Mouse (Mus musculus): ENCODE measurements around the gene Vdr. TPM values are rescaled to one million over a fixed set of nuclear protein-coding genes. Genes with fewer than 3 reads are reported as not detected.

Vdr gene
- total and polyA plus RNA-seq, 2 experiments from 2014 or later = 0.12 to 0.27 TPM

DNA sequence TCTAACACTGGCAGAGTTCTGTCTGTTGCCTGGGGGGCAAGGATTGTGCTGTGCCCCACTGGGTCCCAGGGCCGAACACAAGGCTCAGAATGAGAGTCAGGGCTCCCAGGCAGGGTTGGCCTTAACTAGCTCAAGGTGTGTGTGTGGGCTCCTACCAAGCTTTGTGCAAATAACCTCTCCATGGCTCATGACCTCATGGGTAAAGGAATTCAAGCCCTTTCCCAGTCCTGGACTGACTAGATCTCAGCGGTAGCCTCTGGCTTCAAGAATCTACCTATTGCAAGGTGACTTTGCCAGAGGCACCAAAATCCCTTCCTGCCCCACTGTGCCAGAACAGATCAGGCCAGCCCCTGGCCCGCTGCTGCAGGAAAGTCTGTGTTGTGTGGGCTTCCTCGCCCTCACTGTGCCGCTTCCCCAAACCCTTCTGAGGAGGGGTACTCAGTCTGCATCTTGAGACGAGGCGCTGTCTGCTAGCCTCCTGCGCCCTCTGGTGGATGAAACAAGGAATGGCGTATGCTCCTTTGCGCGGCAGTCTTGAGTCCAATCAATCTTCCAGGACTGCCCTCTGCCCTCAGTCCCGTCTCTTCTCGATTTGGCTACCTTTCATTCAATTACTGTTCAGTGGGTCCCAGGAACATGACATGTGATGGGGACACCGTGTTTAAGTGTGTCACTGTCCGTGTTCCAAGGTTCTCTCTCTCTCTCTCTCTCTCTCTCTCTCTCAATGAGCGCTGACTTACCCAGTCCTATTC, 41.9 kb upstream of the Vdr start:
- Histone ChIP-seq H3K4me2 (ENCODE audit: low read depth, low read length, poor library complexity, severe bottlenecking) (peak overlapping the region; percentile 18; the same call in 1 of the 2 replicates), H3K4me1 (ENCODE audit: insufficient read depth, low read length) (no peaks in the 10 kb centered on the region), H3K27me3 (ENCODE audit: insufficient read depth, low read length) (no peaks in the 10 kb centered on the region), H3K36me3 (ENCODE audit: insufficient read depth, low read length) (no peaks in the 10 kb centered on the region), H3K4me3 (ENCODE audit: low read depth, low read length) (no peak overlapping the region), H3K9me3 (ENCODE audit: low read length) (no peaks in the 10 kb centered on the region), H3K9ac (replicated peaks; ENCODE audit: low read length, poor library complexity, severe bottlenecking) (no peak overlapping the region), H3K27ac (ENCODE audit: low read depth, low read length) (no peak overlapping the region)
- peak; percentile 82 for DNase-seq (ENCODE audit: low spot score)
- no peak for ATAC-seq (ENCODE audit: low FRiP score)
- 13% methylated on average over 16 of the region's 16 CpGs for WGBS
- peak; percentile 99 for TF ChIP-seq CTCF (IDR thresholded peaks at IDR 0.05)

DNA sequence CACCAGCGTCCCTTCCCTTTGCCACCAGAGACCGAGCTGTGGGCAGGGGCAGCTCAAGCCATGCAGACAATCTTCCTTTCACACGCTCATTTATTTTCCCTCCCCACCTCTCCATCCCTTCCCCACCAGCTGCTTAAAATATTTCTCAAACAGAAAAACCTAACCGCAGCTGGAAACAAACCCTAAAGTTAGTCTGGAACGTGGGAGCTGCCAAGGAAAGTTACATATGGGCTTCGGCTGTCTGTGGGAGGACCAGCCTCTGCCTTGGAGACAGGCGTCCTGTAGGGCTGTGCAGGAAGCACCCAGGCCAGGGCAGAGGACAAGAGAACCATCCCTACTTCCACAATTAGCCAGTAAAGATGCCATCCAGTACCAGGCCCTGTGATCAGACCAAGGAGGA, 39.8 kb upstream of the Vdr start:
- DNase-seq (ENCODE audit: low spot score) (no peak), ATAC-seq (ENCODE audit: low FRiP score) (no peak)
- Histone ChIP-seq H3K4me3 (ENCODE audit: low read depth, low read length) (no peak overlapping the region), H3K9me3 (ENCODE audit: low read length) (no peaks in the 10 kb centered on the region), H3K27me3 (ENCODE audit: insufficient read depth, low read length) (no peaks in the 10 kb centered on the region), H3K4me2 (ENCODE audit: low read depth, low read length, poor library complexity, severe bottlenecking) (no peak overlapping the region), H3K36me3 (ENCODE audit: insufficient read depth, low read length) (no peaks in the 10 kb centered on the region), H3K4me1 (ENCODE audit: insufficient read depth, low read length) (no peaks in the 10 kb centered on the region), H3K9ac (replicated peaks; ENCODE audit: low read length, poor library complexity, severe bottlenecking) (no peak overlapping the region), H3K27ac (ENCODE audit: low read depth, low read length) (no peak overlapping the region)
- 76% methylated on average over 7 of the region's 7 CpGs for WGBS
- no peak for TF ChIP-seq CTCF (IDR thresholded peaks at IDR 0.05)

DNA sequence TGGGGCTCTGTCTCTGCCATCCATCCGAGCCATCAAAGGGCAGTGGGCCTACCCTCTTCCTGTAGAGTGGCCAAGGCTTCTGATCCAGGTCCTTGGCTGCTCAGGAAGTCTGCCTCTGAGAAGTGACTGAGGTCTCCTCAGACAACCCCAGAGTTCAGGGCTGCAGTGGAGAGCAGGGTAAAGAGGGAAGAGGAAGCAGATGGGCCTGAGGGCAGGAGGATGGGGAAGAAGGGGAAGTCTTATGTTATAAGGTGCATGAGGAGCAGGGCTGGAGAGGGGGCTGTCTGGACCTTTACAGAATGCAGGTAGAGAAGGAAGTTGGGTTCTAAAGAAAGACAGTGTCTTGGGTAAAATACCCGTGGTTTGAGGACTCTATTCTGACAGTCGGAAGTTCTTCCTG, 39.3 kb upstream of the Vdr start:
- DNase-seq (ENCODE audit: low spot score) = no peak
- H3K4me3 ChIP-seq (ENCODE audit: low read depth, low read length) = no peak overlapping the region
- H3K9ac ChIP-seq (replicated peaks; ENCODE audit: low read length, poor library complexity, severe bottlenecking) = no peak overlapping the region
- H3K27me3 ChIP-seq (ENCODE audit: insufficient read depth, low read length) = no peaks in the 10 kb centered on the region
- no peak for ATAC-seq (ENCODE audit: low FRiP score)
- 65% methylated on average over 3 of the region's 3 CpGs for WGBS
- H3K27ac ChIP-seq (ENCODE audit: low read depth, low read length) = no peak overlapping the region
- no peaks in the 10 kb centered on the region for H3K9me3 ChIP-seq (ENCODE audit: low read length)
- no peak for TF ChIP-seq CTCF (IDR thresholded peaks at IDR 0.05)
- H3K36me3 ChIP-seq (ENCODE audit: insufficient read depth, low read length) = no peaks in the 10 kb centered on the region
- H3K4me2 ChIP-seq (ENCODE audit: low read depth, low read length, poor library complexity, severe bottlenecking) = no peak overlapping the region
- no peaks in the 10 kb centered on the region for H3K4me1 ChIP-seq (ENCODE audit: insufficient read depth, low read length)

DNA sequence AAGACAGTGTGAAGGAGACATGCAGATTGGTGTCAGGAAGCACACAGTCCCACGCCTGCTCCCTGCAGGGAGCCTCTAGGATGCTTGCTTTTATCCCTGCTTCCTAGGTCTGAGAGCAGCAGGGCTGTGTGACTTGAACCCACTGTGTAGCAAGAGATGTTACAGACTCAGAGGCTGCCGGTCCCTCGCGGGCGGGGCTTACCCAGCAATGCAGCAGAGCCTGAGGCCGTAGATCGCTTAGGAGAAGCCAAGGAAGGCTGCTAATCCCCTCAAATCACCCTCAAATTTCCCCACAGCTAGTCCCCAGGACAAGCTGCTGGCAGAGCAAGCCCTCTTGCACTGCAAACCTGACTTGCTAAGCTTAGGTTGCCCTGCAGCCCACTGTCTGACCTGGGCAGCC, 38.3 kb upstream of the Vdr start:
- H3K4me3 ChIP-seq (ENCODE audit: low read depth, low read length) = no peak overlapping the region
- H3K27me3 ChIP-seq (ENCODE audit: insufficient read depth, low read length) = no peaks in the 10 kb centered on the region
- no peak for TF ChIP-seq CTCF (IDR thresholded peaks at IDR 0.05)
- H3K36me3 ChIP-seq (ENCODE audit: insufficient read depth, low read length) = no peaks in the 10 kb centered on the region
- no peak for DNase-seq (ENCODE audit: low spot score)
- no peak overlapping the region for H3K27ac ChIP-seq (ENCODE audit: low read depth, low read length)
- no peak overlapping the region for H3K4me2 ChIP-seq (ENCODE audit: low read depth, low read length, poor library complexity, severe bottlenecking)
- no peak for ATAC-seq (ENCODE audit: low FRiP score)
- no peaks in the 10 kb centered on the region for H3K9me3 ChIP-seq (ENCODE audit: low read length)
- 22% methylated on average over 7 of the region's 7 CpGs for WGBS
- no peak overlapping the region for H3K9ac ChIP-seq (replicated peaks; ENCODE audit: low read length, poor library complexity, severe bottlenecking)
- H3K4me1 ChIP-seq (ENCODE audit: insufficient read depth, low read length) = no peaks in the 10 kb centered on the region

DNA sequence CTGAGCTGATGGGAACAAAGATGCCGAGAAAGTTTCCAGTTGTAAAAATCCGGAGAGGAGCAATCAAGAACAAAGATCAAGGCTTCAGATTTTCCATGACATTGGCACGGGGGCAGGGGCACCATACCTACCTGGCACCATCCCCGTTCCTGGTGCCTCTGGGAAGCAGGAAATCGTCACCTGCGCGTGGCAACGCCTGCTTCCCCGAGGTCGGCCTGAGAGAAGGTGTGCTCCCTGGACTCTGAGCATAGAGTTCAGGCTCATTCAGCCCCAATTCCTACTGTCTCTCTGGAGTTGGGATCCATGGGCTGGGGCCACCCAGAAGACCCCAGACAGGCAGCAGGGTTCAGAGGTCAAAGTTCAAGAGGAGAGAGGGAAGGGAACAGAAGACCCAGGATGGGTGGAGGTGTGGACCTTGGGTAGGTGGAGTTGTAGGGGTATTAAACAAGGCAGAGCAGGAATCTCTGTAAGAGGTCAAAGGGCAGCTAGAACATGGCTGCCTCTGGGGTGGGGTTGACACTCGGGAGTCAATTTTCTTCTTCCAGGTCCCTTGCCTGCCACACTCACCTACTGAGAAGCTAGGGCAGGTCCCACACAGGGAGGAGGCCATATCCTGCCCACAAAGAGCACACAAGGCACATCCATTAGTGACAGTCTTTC, 35.4 kb upstream of the Vdr start:
- no peak overlapping the region for H3K4me2 ChIP-seq (ENCODE audit: low read depth, low read length, poor library complexity, severe bottlenecking)
- 80% methylated on average over 11 of the region's 11 CpGs for WGBS
- no peaks in the 10 kb centered on the region for H3K27me3 ChIP-seq (ENCODE audit: insufficient read depth, low read length)
- no peak for TF ChIP-seq CTCF (IDR thresholded peaks at IDR 0.05)
- no peak overlapping the region for H3K4me3 ChIP-seq (ENCODE audit: low read depth, low read length)
- no peak for DNase-seq (ENCODE audit: low spot score)
- H3K4me1 ChIP-seq (ENCODE audit: insufficient read depth, low read length) = no peaks in the 10 kb centered on the region
- H3K9me3 ChIP-seq (ENCODE audit: low read length) = no peaks in the 10 kb centered on the region
- ATAC-seq (ENCODE audit: low FRiP score) = no peak
- no peaks in the 10 kb centered on the region for H3K36me3 ChIP-seq (ENCODE audit: insufficient read depth, low read length)
- H3K27ac ChIP-seq (ENCODE audit: low read depth, low read length) = no peak overlapping the region
- H3K9ac ChIP-seq (replicated peaks; ENCODE audit: low read length, poor library complexity, severe bottlenecking) = no peak overlapping the region

DNA sequence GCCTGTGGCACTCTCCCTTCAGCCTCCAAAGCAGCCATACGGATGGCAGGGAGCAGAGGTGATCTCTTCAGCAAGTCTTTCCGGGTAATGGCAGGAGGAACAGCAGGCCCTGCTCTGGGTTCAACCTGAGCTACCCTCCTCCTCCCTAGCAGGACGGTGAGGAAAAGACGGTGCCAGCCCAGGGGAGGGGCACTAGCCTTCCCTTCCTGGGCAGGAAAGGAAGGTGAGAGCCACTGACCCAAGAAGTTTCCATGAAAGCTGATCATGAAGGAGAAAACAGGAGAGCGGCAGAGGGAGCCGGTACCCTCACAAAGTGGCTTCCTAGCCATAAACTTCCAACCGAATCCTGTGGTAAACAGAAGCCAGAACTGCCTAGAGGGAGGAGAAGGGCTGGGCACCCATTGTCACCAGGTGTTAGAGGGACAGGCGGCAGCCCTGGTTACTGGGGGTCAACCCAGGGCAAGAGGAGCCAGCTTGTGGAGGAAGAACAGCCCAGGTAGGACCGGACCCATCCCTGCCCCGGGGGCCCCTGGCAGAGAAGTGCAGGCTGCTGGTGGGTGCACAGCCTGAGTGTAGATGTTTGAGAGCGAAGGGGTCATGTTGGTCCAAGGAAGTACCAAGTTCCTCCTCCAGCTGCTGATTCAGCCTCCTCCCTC, 34.6 kb upstream of the Vdr start:
- no peaks in the 10 kb centered on the region for H3K27me3 ChIP-seq (ENCODE audit: insufficient read depth, low read length)
- H3K27ac ChIP-seq (ENCODE audit: low read depth, low read length) = no peak overlapping the region
- no peaks in the 10 kb centered on the region for H3K36me3 ChIP-seq (ENCODE audit: insufficient read depth, low read length)
- no peak overlapping the region for H3K9ac ChIP-seq (replicated peaks; ENCODE audit: low read length, poor library complexity, severe bottlenecking)
- no peak for TF ChIP-seq CTCF (IDR thresholded peaks at IDR 0.05)
- WGBS = 87% methylated on average over 11 of the region's 11 CpGs
- no peak overlapping the region for H3K4me3 ChIP-seq (ENCODE audit: low read depth, low read length)
- no peaks in the 10 kb centered on the region for H3K9me3 ChIP-seq (ENCODE audit: low read length)
- no peaks in the 10 kb centered on the region for H3K4me1 ChIP-seq (ENCODE audit: insufficient read depth, low read length)
- H3K4me2 ChIP-seq (ENCODE audit: low read depth, low read length, poor library complexity, severe bottlenecking) = no peak overlapping the region
- no peak for DNase-seq (ENCODE audit: low spot score)
- ATAC-seq (ENCODE audit: low FRiP score) = no peak

All from midbrain, postnatal 0 days (tissue).